Mouse (Mus musculus) limb, embryonic 12.5 days (tissue): ENCODE results near the gene Rwdd3. TPM values are rescaled to one million over a fixed set of nuclear protein-coding genes. Genes with fewer than 3 reads are reported as not detected.

ENCODE experiments used
- ATAC-seq: fragments of 200-750 bp; cut with Nextera tagmentation; 2 replicates; pipeline ENCODE4 v1.8.0; 2017; ENCODE audit warnings: low read depth, moderate TSS enrichment; ENCODE audit not compliant: insufficient number of reproducible peaks, insufficient read depth, low FRiP score, low TSS enrichment
- H3K27ac ChIP-seq: fragments of 300-500 bp; sonication (generic); 2 replicates; pipeline ENCODE4 v1.5.1; 2016; ENCODE audit warnings: mild to moderate bottlenecking, moderate library complexity
- H3K27me3 ChIP-seq: fragments of 300-500 bp; sonication (generic); 2 replicates; pipeline ENCODE4 v1.6.1; 2016; ENCODE audit warnings: mild to moderate bottlenecking, moderate library complexity
- H3K36me3 ChIP-seq: fragments of 300-500 bp; sonication (generic); 2 replicates; pipeline ENCODE4 v1.6.1; 2016; ENCODE audit warnings: mild to moderate bottlenecking, moderate library complexity
- H3K4me1 ChIP-seq: fragments of 300-500 bp; sonication (generic); replicated peaks from 2 replicates; pipeline ENCODE4 v1.6.1; 2016
- H3K4me2 ChIP-seq: fragments of 300-500 bp; sonication (generic); 2 replicates; pipeline ENCODE4 v1.6.1; 2016; ENCODE audit warnings: mild to moderate bottlenecking, moderate library complexity
- H3K4me3 ChIP-seq: fragments of 300-500 bp; sonication (generic); replicated peaks from 2 replicates; pipeline ENCODE4 v1.5.1; 2016; ENCODE audit warnings: mild to moderate bottlenecking
- H3K9ac ChIP-seq: fragments of 300-500 bp; sonication (generic); replicated peaks from 2 replicates; pipeline ENCODE4 v1.6.1; 2016; ENCODE audit warnings: mild to moderate bottlenecking, moderate library complexity
- H3K9me3 ChIP-seq: fragments of 300-500 bp; sonication (generic); 2 replicates; pipeline ENCODE4 v1.6.1; 2016; ENCODE audit warnings: mild to moderate bottlenecking, moderate library complexity
- WGBS: fragments of 180-500 bp; shearing (Covaris S2); methylation state at CpG from one replicate; pipeline ENCODE4 v1.1.7; 2016; 5-methylcytosine and 5-hydroxymethylcytosine counted together
- polyA plus RNA-seq: library from polyadenylated mRNA; unstranded; fragments of >200 nt; fragmentation: Nextera tagmentation; extraction: Ambion mirVana; gene quantifications from 2 replicates; pipeline ENCODE4 v1.2.1, GENCODE M21; 2016

Gene Rwdd3
- polyA plus RNA-seq, 1 experiment from 2014 or later: 6.5 TPM

- Histone ChIP-seq H3K9me3 (0 out of 2 replicates have a peak, but pooled peaks cover 4% of the 10 kb centered on the region), H3K4me3 (no peak overlapping the region), H3K27ac (no peak overlapping the region), H3K4me1 (peaks cover 10% of the 10 kb centered on the region), H3K9ac (no peak overlapping the region), H3K4me2 (no peak overlapping the region), H3K36me3 (no peaks in the 10 kb centered on the region), H3K27me3 (peaks cover 4% of the 10 kb centered on the region; the same call in 1 of the 2 replicates)
- WGBS: 62% methylated on average over 5 of the region's 5 CpGs
- no peak for ATAC-seq
Measured at GRCm38 (mm10) chr3:121116067-121116466, 55.4 kb downstream of the Rwdd3 start.

- Histone ChIP-seq H3K4me3 (no peak overlapping the region), H3K36me3 (no peaks in the 10 kb centered on the region), H3K27ac (no peak overlapping the region), H3K4me1 (peaks cover 13% of the 10 kb centered on the region), H3K9ac (no peak overlapping the region), H3K9me3 (0 out of 2 replicates have a peak, but pooled peaks cover 4% of the 10 kb centered on the region), H3K4me2 (no peak overlapping the region), H3K27me3 (no peaks in the 10 kb centered on the region)
- WGBS: 83% methylated on average over 8 of the region's 8 CpGs
- ATAC-seq: no peak
Measured at GRCm38 (mm10) chr3:121111068-121111467, 60.4 kb downstream of the Rwdd3 start.

- no peak for ATAC-seq
- H3K4me2 ChIP-seq: no peak overlapping the region
Measured at GRCm38 (mm10) chr3:121110430-121110829, 61.1 kb downstream of the Rwdd3 start.

GRCm38 (mm10) chr3:121107481-121107880, 64.0 kb downstream of the Rwdd3 start:
- no peaks in the 10 kb centered on the region for H3K9me3 ChIP-seq

More at GRCm38 (mm10) chr3:121110430-121110829, 61.1 kb downstream of the Rwdd3 start:
- Histone ChIP-seq H3K4me1 (peaks cover 11% of the 10 kb centered on the region), H3K36me3 (no peaks in the 10 kb centered on the region), H3K4me3 (no peak overlapping the region), H3K9ac (no peak overlapping the region), H3K27me3 (no peaks in the 10 kb centered on the region), H3K27ac (no peak overlapping the region), H3K9me3 (0 out of 2 replicates have a peak, but pooled peaks cover 4% of the 10 kb centered on the region)
- 50% methylated on average over 7 of the region's 7 CpGs for WGBS

GRCm38 (mm10) chr3:121105408-121105708, 66.1 kb downstream of the Rwdd3 start:
- Histone ChIP-seq H3K9me3 (no peaks in the 10 kb centered on the region), H3K27ac (no peak overlapping the region), H3K9ac (no peak overlapping the region), H3K27me3 (no peaks in the 10 kb centered on the region), H3K36me3 (no peaks in the 10 kb centered on the region), H3K4me1 (0 out of 2 replicates have a peak, but pooled peaks cover 2% of the 10 kb centered on the region), H3K4me2 (peak overlapping the region; percentile 44; the same call in 1 of the 2 replicates), H3K4me3 (peak overlapping the region; percentile 23; the same call in 1 of the 2 replicates)
- 78% methylated on average over 5 of the region's 5 CpGs for WGBS
- ATAC-seq: peak; percentile 38; the same call in 1 of the 2 replicates

More at GRCm38 (mm10) chr3:121107481-121107880, 64.0 kb downstream of the Rwdd3 start:
- Histone ChIP-seq H3K4me1 (0 out of 2 replicates have a peak, but pooled peaks cover 2% of the 10 kb centered on the region), H3K27me3 (no peaks in the 10 kb centered on the region), H3K4me3 (no peak overlapping the region), H3K27ac (no peak overlapping the region), H3K9ac (no peak overlapping the region), H3K4me2 (no peak overlapping the region), H3K36me3 (no peaks in the 10 kb centered on the region)
- ATAC-seq: no peak
- WGBS: 79% methylated on average over 6 of the region's 6 CpGs

Other genes with a start within 250 kb of the Rwdd3 start
- gene Tmem56, start 111.4 kb upstream of the Rwdd3 start, polyA plus RNA-seq: 0.55 and 0.86 TPM in 2 replicates
- gene Alg14, start 120.1 kb upstream of the Rwdd3 start, polyA plus RNA-seq: 28.5 and 32.2 TPM in 2 replicates